Mouse (Mus musculus) megakaryocyte, embryonic 14.5 days (primary cell): ENCODE results near the gene Catsperd.

ENCODE experiments used
- FLI1 ChIP-seq: IDR thresholded peaks from 2 replicates; pipeline ENCODE4 v1.6.1; 2012; ENCODE audit warnings: low read length, inconsistent platforms, mixed read lengths
- GATA1 ChIP-seq: IDR thresholded peaks from 3 replicates; pipeline ENCODE4 v1.6.1; 2012; ENCODE audit warnings: mixed read lengths, low read length, inconsistent platforms, borderline replicate concordance

DNA sequence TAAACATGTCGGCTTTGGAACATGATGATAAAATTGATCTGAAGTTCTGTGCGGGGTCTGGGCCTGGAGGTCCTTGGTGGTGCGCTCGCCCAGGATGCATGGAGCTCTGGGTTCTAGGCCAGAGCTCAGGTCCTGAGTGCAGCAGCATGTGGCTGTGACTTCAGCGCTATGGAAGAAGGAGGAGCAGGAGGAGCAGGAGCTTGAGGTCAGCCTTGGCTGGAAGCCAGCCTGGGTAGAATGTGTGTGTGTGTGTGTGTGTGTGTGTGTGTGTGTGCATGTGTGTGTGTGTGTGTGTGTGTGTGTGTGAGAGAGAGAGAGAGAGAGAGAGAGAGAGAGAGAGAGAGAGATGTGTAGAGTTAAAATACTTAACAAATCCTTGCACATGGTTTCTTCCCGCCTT, 28.2 kb downstream of the Catsperd start:
- TF ChIP-seq GATA1: no peak
- TF ChIP-seq FLI1: no peak
